Comparison of ENCODE assay signal across 22 mouse cellular contexts in genomic region chr15:8302944-8303343, GRCm38 (mm10).
"Had no signal": no experiment of that assay in that cellular context is flagged by ENCODE, and none has a peak within 500 bp of the region (broad histone marks: within the 10 kb centered on the region; RNA-seq: fewer than 3 reads in every experiment).

No protein-coding gene starts in this region.

- DNase-seq: heart, postnatal 10 days; heart, postnatal 14 days; heart, postnatal 36 days; heart, postnatal 4 days; kidney, adult 11 months; kidney, adult 18-20 months; kidney, adult 2 months; kidney, adult 8-10 months; kidney, adult 9 months; kidney, postnatal 10 days; kidney, postnatal 14 days; kidney, postnatal 25 days; kidney, postnatal 36 days; kidney, postnatal 4 days; layer of hippocampus, adult 9-11 months; layer of hippocampus, postnatal 36 days had no signal

- ATAC-seq: hindbrain, embryonic 16.5 days; hindbrain, postnatal 0 days; inflammation-experienced regulatory T-cells, adult 6 months; intestine, embryonic 15.5 days; intestine, embryonic 16.5 days; intestine, postnatal 0 days had no signal
